18 mouse cellular contexts compared by ENCODE assay signal in genomic region chr9:47987266-47987665, GRCm38 (mm10).
"Had no signal": no experiment of that assay in that cellular context is flagged by ENCODE, and none has a peak within 500 bp of the region (broad histone marks: within the 10 kb centered on the region; RNA-seq: fewer than 3 reads in every experiment).

No protein-coding gene starts in this region.

- H3K27me3 ChIP-seq: neural tube, embryonic 13.5 days; neural tube, embryonic 15.5 days had no signal

- ATAC-seq: midbrain, embryonic 16.5 days had no signal

- H3K4me3 ChIP-seq: midbrain, embryonic 10.5 days; midbrain, embryonic 12.5 days; myocyte; neural tube, embryonic 13.5 days; neural tube, embryonic 15.5 days had no signal

- H3K4me2 ChIP-seq: lung, embryonic 14.5 days; midbrain, embryonic 12.5 days; neural tube, embryonic 13.5 days; neural tube, embryonic 15.5 days had no signal

- H3K27ac ChIP-seq: midbrain, embryonic 10.5 days; midbrain, embryonic 12.5 days; neural tube, embryonic 13.5 days; neural tube, embryonic 15.5 days had no signal

- H3K36me3 ChIP-seq: midbrain, embryonic 10.5 days; midbrain, embryonic 12.5 days; neural tube, embryonic 13.5 days; neural tube, embryonic 15.5 days had no signal

- H3K9me3 ChIP-seq: midbrain, embryonic 10.5 days; midbrain, embryonic 12.5 days; neural tube, embryonic 13.5 days; neural tube, embryonic 15.5 days had no signal

- DNase-seq: lung, embryonic 14.5 days; lung, postnatal 10 days; lung, postnatal 4 days; midbrain, embryonic 14.5 days; retina, postnatal 1 day; right cerebral cortex, adult 18-20 months; right cerebral cortex, postnatal 25 days; right cerebral cortex, postnatal 4 days; spleen, adult 18-20 months; thymus, adult 18-20 months; thymus, postnatal 14 days; thymus, postnatal 36 days had no signal

- H3K9ac ChIP-seq: lung, embryonic 14.5 days; midbrain, embryonic 12.5 days; neural tube, embryonic 13.5 days; neural tube, embryonic 15.5 days had no signal
